Mouse (Mus musculus) heart, postnatal 0 days (tissue): ENCODE measurements around the gene Lpp. TPM values are rescaled to one million over a fixed set of nuclear protein-coding genes. Genes with fewer than 3 reads are reported as not detected.

Experiments used
- ATAC-seq: fragments of 200-750 bp; cut with Nextera tagmentation; 2 replicates; pipeline ENCODE4 v1.8.0; 2017; ENCODE audit warnings: low read depth, moderate number of reproducible peaks, moderate library complexity; ENCODE audit not compliant: insufficient read depth
- DNase-seq: peaks from one replicate; pipeline ENCODE4 v3.0.0-alpha.2; 2016; ENCODE audit warnings: low spot score
- H3K27ac ChIP-seq: fragments of 300-500 bp; sonication (generic); 2 replicates; pipeline ENCODE4 v1.5.1; 2014; ENCODE audit warnings: low read depth, mild to moderate bottlenecking
- H3K27me3 ChIP-seq: fragments of 300-500 bp; sonication (generic); 2 replicates; pipeline ENCODE4 v1.6.1; 2014; ENCODE audit warnings: low read length, mixed read lengths; ENCODE audit not compliant: control insufficient read depth, insufficient read depth
- H3K36me3 ChIP-seq: fragments of 300-500 bp; sonication (generic); replicated peaks from 2 replicates; pipeline ENCODE4 v1.6.1; 2014; ENCODE audit warnings: low read length, mixed read lengths; ENCODE audit not compliant: control insufficient read depth, insufficient read depth
- H3K4me1 ChIP-seq: fragments of 300-500 bp; sonication (generic); 2 replicates; pipeline ENCODE4 v1.6.1; 2014; ENCODE audit warnings: antibody characterized with exemption; ENCODE audit not compliant: control insufficient read depth, insufficient read depth
- H3K4me2 ChIP-seq: fragments of 300-500 bp; sonication (generic); 2 replicates; pipeline ENCODE4 v1.6.1; 2014; ENCODE audit warnings: low read depth, mild to moderate bottlenecking, low read length, moderate library complexity
- H3K4me3 ChIP-seq: fragments of 300-500 bp; sonication (generic); 2 replicates; pipeline ENCODE4 v1.5.1; 2014; ENCODE audit warnings: low read depth, low read length
- H3K9ac ChIP-seq: fragments of 300-500 bp; sonication (generic); replicated peaks from 2 replicates; pipeline ENCODE4 v1.6.1; 2014; ENCODE audit warnings: low read depth, low read length, mixed read lengths
- H3K9me3 ChIP-seq: fragments of 300-500 bp; sonication (generic); replicated peaks from 2 replicates; pipeline ENCODE4 v1.6.1; 2016; ENCODE audit warnings: low read length; ENCODE audit not compliant: control insufficient read depth
- CTCF ChIP-seq: IDR thresholded peaks from 2 replicates; pipeline ENCODE4 v1.5.1; 2016; ENCODE audit warnings: antibody characterized with exemption, control low read depth, low read depth
- EP300 ChIP-seq: IDR thresholded peaks from 2 replicates; pipeline ENCODE4 v1.6.1; 2016; ENCODE audit warnings: antibody characterized with exemption, low read depth
- WGBS: fragments of 180-500 bp; shearing (Covaris S2); extraction: QIAGEN DNeasy Blood & Tissue Kit; methylation state at CpG from one replicate; pipeline ENCODE4 v1.1.7; 2014; 5-methylcytosine and 5-hydroxymethylcytosine counted together
- polyA plus RNA-seq: library from polyadenylated mRNA; unstranded; fragments of >200 nt; fragmentation: Nextera tagmentation; extraction: Ambion mirVana; gene quantifications from 2 replicates; pipeline ENCODE4 v1.2.1, GENCODE M21; 2015
- total RNA-seq: library from RNA; depleted of rRNA; stranded (reverse); fragments of >200 nt; gene quantifications from 2 replicates; pipeline ENCODE4 v1.2.3, GENCODE M21; 2014; ENCODE audit warnings: low replicate concordance

Gene Lpp
- total and polyA plus RNA-seq, 2 experiments from 2014 or later: 32.1 to 77.4 TPM

DNA sequence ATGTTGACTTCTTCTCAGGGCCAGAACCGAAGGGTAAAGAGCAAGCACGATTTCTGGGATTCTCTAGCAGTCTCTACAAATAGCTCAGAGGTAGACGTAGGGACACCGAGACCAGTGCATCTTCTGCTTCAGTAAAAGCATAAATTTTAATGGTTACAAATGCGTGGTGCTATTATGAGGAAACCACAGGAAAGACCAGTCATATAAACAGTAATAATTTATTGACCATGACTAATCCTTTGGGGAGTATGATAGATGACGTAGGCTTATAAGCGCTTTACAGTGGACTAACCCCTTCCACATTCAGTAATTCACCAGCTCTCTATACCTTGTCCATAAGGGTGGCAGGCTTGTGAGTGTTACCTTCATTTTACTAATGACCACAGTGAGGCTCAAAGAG, 103.3 kb downstream of the Lpp start:
- ATAC-seq (no peak), DNase-seq (no peak)
- Histone ChIP-seq H3K36me3 (no peaks in the 10 kb centered on the region), H3K4me2 (no peak overlapping the region), H3K27ac (peak overlapping the region; percentile 61; the same call in 1 of the 2 replicates), H3K9me3 (no peaks in the 10 kb centered on the region), H3K4me1 (peaks cover 67% of the 10 kb centered on the region), H3K9ac (no peak overlapping the region), H3K27me3 (no peaks in the 10 kb centered on the region), H3K4me3 (no peak overlapping the region)
- WGBS: 89% methylated on average over 7 of the region's 7 CpGs
- TF ChIP-seq CTCF: no peak
- TF ChIP-seq EP300: no peak

DNA sequence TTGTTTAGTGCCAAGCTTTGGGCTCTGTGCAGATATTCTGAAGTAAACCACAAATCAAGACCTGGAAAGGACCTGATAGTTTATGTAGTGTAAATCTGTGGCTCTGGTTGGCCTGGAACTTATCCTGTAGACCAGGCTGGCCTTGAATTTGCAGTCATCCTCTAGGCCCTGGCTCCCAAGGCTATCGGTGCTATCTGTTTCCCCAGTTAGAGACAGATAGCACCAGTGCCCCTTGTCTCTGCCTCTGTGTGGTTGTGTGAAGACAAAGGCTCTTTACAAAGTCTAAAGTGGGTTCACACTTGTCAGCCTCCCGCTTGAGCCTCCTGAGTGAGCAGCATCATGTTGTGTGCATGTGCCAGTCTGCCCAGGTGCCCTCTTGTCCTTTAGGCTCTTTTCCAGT, 104.1 kb downstream of the Lpp start:
- Histone ChIP-seq H3K9me3 (no peaks in the 10 kb centered on the region), H3K9ac (no peak overlapping the region), H3K36me3 (no peaks in the 10 kb centered on the region), H3K27me3 (no peaks in the 10 kb centered on the region), H3K27ac (peak overlapping the region; percentile 61), H3K4me2 (no peak overlapping the region), H3K4me1 (peaks cover 63% of the 10 kb centered on the region), H3K4me3 (no peak overlapping the region)
- no peak for TF ChIP-seq CTCF
- TF ChIP-seq EP300: no peak
- WGBS: 54% methylated on average over 2 of the region's 2 CpGs
- no peak for ATAC-seq
- no peak for DNase-seq

DNA sequence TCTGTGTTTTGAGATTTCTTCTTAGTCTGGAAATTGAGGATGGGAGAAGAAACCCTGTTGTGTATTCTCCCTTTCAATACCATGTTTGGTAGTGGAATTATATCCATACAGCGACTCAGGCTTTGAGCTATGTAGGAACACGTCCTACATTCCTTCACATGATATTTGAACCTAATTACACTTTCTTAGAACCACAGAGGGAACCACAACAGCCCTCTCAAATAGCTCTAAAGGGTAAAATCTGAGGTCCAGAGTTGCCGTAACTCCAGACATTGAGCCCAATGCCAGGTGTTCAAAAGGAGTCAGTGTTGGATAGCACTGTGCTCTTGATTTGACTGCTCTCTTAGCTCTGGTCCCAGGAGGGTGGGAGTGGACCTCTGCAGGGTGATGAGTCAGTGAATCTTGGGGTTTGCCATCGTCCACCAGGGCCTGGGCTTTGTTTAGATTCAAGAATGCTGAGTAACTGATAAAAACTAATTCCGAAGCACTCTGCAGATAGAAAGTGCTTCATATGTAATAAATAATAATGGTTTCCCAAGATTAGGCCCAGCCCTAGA, 104.9 kb downstream of the Lpp start:
- Histone ChIP-seq H3K4me2 (no peak overlapping the region), H3K36me3 (no peaks in the 10 kb centered on the region), H3K4me3 (no peak overlapping the region), H3K9ac (no peak overlapping the region), H3K9me3 (no peaks in the 10 kb centered on the region), H3K27ac (peak overlapping the region; percentile 61), H3K27me3 (no peaks in the 10 kb centered on the region), H3K4me1 (peaks cover 61% of the 10 kb centered on the region)
- DNase-seq (no peak), ATAC-seq (no peak)
- TF ChIP-seq EP300: no peak
- TF ChIP-seq CTCF: no peak
- WGBS: 52% methylated on average over 5 of the region's 5 CpGs

DNA sequence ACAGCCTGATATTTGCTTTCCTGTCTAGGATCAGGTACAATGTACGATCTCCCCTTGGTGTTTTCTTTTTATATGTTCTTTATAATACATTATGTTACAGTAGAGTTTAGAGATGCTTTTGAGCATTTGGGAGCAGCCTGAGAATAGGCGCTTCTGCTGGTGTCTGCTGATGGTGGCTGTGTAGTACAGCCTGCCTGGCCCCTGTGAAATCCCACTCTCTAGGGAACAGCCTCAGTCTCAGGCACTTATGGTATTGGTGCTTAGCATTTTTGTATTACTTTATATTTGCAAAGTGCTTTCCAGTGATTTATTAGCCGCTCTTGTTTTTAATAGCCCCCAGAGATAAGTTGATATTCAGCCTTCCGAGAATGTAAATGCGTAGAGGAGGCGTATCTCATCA, 107.9 kb downstream of the Lpp start:
- H3K4me2 ChIP-seq: 0 out of 2 replicates have a peak overlapping the region, but pooled peaks have one; percentile 4
- no peaks in the 10 kb centered on the region for H3K27me3 ChIP-seq
- DNase-seq (no peak), ATAC-seq (no peak)
- H3K9me3 ChIP-seq: no peaks in the 10 kb centered on the region
- H3K9ac ChIP-seq: no peak overlapping the region
- 43% methylated on average over 6 of the region's 6 CpGs for WGBS
- no peak for TF ChIP-seq EP300
- TF ChIP-seq CTCF: no peak
- H3K36me3 ChIP-seq: no peaks in the 10 kb centered on the region
- H3K27ac ChIP-seq: peak overlapping the region; percentile 69
- no peak overlapping the region for H3K4me3 ChIP-seq
- H3K4me1 ChIP-seq: peaks cover 39% of the 10 kb centered on the region

DNA sequence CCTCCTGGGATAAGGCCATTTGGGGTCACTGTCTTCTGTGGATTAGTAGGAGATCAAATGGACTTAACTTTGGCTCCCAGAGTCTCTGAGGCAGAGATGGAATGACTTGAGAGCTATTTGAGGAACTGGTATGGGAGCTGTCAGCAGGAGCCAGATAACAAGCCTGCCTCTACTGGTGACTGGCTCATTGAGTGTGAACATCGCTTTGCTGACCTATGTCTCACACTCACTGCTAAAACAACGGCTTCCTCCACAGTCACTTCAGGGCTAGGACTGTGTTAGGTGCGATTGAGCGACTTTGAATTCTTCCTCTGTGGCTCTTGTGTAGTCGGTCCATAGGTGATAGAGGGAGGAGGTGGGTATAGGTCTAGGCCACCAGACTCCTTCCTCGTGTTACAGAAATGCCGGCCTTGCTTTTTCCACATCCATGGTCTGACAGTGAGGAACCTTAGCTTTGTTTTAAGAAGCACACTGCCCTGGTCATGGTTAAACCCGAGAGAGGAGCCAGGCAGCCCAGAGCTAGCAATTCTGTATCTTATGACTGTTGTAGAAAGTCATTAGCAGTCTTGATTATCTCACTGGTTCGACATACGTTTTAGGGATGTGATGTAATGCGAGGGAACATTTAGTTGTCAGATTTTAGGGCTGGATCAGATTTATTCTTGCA, 108.5 kb downstream of the Lpp start:
- Histone ChIP-seq H3K4me2 (0 out of 2 replicates have a peak overlapping the region, but pooled peaks have one; percentile 4), H3K9me3 (no peaks in the 10 kb centered on the region), H3K4me1 (peaks cover 44% of the 10 kb centered on the region), H3K27me3 (no peaks in the 10 kb centered on the region), H3K9ac (no peak overlapping the region), H3K27ac (peak overlapping the region; percentile 69), H3K36me3 (no peaks in the 10 kb centered on the region), H3K4me3 (no peak overlapping the region)
- TF ChIP-seq EP300 (no peak), CTCF (peak; percentile 16; the same call in 1 of the 2 replicates)
- DNase-seq: peak; percentile 64
- ATAC-seq: peak; percentile 78
- WGBS: 31% methylated on average over 11 of the region's 11 CpGs

DNA sequence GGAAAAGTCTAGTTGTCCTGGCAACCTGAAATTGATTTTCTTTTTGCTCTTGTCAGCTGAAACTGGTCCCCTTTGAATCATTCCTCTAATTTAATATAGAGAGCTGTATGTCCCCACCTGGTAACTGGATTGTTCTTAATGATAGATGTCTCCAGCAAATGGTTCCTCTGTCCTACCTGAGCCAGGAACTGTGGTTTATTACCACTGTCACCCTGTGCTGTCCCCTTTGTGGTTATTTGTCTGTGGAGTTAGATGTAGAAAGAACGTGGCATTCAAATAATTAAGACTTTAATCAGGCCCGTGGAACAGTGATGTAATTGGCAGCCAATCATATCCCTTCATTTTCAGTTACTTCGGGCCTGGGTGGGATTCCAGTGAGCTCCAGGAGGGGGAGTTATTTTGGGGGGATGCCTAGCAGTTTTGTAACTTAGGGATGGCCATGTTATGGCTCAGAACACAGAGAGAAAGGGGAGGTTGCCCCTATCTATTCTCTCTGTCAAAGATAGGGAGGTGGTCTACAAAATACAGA, 109.1 kb downstream of the Lpp start:
- H3K27me3 ChIP-seq: no peaks in the 10 kb centered on the region
- TF ChIP-seq EP300 (no peak), CTCF (no peak)
- H3K27ac ChIP-seq: 0 out of 2 replicates have a peak overlapping the region, but pooled peaks have one; percentile 69
- no peak overlapping the region for H3K4me2 ChIP-seq
- H3K36me3 ChIP-seq: no peaks in the 10 kb centered on the region
- H3K4me1 ChIP-seq: peaks cover 47% of the 10 kb centered on the region
- no peak overlapping the region for H3K9ac ChIP-seq
- H3K9me3 ChIP-seq: no peaks in the 10 kb centered on the region
- WGBS: 77% methylated on average over 3 of the region's 3 CpGs
- H3K4me3 ChIP-seq: no peak overlapping the region
- DNase-seq (no peak), ATAC-seq (no peak)
